Mouse (Mus musculus): ENCODE measurements around the gene Ush2a. TPM values are rescaled to one million over a fixed set of nuclear protein-coding genes. Genes with fewer than 3 reads are reported as not detected.

Gene Ush2a
- polyA plus RNA-seq, 1 experiment from 2014 or later, result 0.05 TPM

- Histone ChIP-seq H3K9ac (replicated peaks; ENCODE audit: low read length) (no peak overlapping the region), H3K4me1 (ENCODE audit: insufficient read depth, low read length) (no peaks in the 10 kb centered on the region), H3K27me3 (ENCODE audit: insufficient read depth, low read length) (no peaks in the 10 kb centered on the region), H3K9me3 (ENCODE audit: low read length) (no peaks in the 10 kb centered on the region), H3K36me3 (ENCODE audit: insufficient read depth, low read length) (no peaks in the 10 kb centered on the region), H3K4me2 (replicated peaks; ENCODE audit: low read depth, low read length) (no peak overlapping the region), H3K27ac (ENCODE audit: low read length) (no peak overlapping the region), H3K4me3 (ENCODE audit: low read length) (no peak overlapping the region)
- ATAC-seq (ENCODE audit: low FRiP score, low TSS enrichment), result no peak
- WGBS, result 57% methylated on average over 6 of the region's 6 CpGs
These were observed 166.3 kb downstream of the Ush2a start for GRCm38 (mm10) chr1:188428172-188428571.

GRCm38 (mm10) chr1:188430689-188431088 lies 168.9 kb downstream of the Ush2a start:
- Histone ChIP-seq H3K9me3 (ENCODE audit: low read length) (no peaks in the 10 kb centered on the region), H3K4me2 (replicated peaks; ENCODE audit: low read depth, low read length) (no peak overlapping the region), H3K4me3 (ENCODE audit: low read length) (no peak overlapping the region), H3K27me3 (ENCODE audit: insufficient read depth, low read length) (no peaks in the 10 kb centered on the region), H3K9ac (replicated peaks; ENCODE audit: low read length) (no peak overlapping the region), H3K4me1 (ENCODE audit: insufficient read depth, low read length) (no peaks in the 10 kb centered on the region), H3K27ac (ENCODE audit: low read length) (no peak overlapping the region), H3K36me3 (ENCODE audit: insufficient read depth, low read length) (no peaks in the 10 kb centered on the region)
- ATAC-seq (ENCODE audit: low FRiP score, low TSS enrichment), result no peak
- 58% methylated on average over 3 of the region's 3 CpGs for WGBS

- H3K4me2 ChIP-seq (replicated peaks; ENCODE audit: low read depth, low read length), result no peak overlapping the region
- no peak for ATAC-seq (ENCODE audit: low FRiP score, low TSS enrichment)
- no peak overlapping the region for H3K4me3 ChIP-seq (ENCODE audit: low read length)
- 78% methylated on average over 5 of the region's 5 CpGs for WGBS
- H3K4me1 ChIP-seq (ENCODE audit: insufficient read depth, low read length), result no peaks in the 10 kb centered on the region
- no peak overlapping the region for H3K27ac ChIP-seq (ENCODE audit: low read length)
- H3K9me3 ChIP-seq (ENCODE audit: low read length), result no peaks in the 10 kb centered on the region
- no peak overlapping the region for H3K9ac ChIP-seq (replicated peaks; ENCODE audit: low read length)
- no peaks in the 10 kb centered on the region; the same call in 1 of the 2 replicates for H3K27me3 ChIP-seq (ENCODE audit: insufficient read depth, low read length)
- no peaks in the 10 kb centered on the region for H3K36me3 ChIP-seq (ENCODE audit: insufficient read depth, low read length)
These were observed 186.1 kb downstream of the Ush2a start for GRCm38 (mm10) chr1:188447964-188448363.

DNA sequence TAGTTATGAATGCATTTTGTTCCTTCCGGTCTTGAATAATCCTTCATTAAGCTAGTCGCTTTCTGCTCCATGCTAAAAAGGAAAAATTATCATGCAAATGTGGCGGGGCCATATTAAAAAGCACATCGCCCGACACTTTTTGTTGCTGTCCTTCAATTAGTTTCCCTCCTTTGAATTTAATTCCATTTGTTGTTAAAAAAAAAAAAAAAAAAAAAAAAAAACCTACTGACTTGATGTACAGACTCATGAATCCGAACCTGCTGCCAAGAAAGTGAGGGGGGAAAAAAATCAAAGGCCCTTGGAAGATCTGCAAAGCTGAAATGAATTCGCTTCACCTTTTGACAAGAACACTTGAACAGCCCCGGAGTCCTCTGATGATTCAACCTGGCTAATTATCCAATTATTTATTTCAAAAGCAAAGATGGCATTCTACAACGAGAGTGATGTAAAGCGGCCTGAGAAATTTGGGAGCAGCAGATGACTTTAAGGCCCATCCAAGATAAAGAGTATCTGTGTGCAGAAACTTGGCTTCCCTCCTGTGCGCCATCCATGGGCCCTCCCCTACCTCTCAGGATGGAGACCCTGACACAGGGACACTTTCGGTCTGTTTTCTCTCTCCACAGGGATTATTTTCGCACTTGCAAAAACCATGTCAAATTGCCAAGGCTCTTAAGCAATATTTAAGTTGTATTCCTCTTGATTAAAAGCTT lies 194.8 kb downstream of the Ush2a start:
- no peak overlapping the region for H3K4me3 ChIP-seq (ENCODE audit: low read length)
- no peak for ATAC-seq (ENCODE audit: low FRiP score, low TSS enrichment)

DNA sequence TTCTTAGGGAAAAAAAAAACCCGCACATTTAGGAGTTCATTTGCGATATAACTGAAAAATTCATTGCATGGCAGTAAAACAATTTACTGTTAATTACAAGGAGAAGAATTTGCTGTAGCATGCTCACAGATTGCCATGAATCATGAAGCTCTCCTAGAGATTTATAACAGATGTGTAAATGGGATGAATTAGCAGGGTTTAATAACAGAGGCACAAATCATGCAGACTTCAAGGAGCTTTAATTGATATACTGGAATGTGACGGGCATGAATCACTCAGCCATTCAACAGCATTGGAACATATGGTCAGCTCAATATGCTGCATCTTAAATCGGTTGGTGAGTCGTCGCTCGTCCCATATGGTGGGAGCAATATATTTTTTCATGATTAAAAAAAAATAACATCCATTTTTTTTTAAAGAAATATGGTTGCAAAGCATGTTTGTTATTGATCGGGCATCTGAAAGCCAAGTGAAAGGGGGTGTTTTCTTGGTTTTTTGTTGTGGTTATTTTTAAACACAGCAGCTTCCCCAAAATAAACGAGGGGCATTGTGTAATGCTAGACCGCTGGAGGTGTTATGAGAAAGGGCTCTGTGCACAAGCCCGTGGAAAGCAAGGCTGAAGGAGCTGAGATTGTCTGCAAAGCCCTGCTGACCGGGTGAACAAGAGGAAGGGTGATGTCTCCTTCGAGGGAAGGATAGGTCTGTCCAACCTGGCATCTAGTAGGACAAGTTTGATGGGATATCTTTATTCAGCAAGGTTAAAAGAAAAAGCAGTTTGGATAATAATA lies 195.6 kb downstream of the Ush2a start:
- ATAC-seq (ENCODE audit: low FRiP score, low TSS enrichment), result no peak
- no peaks in the 10 kb centered on the region for H3K9me3 ChIP-seq (ENCODE audit: low read length)

More for the DNA sequence above, 194.8 kb downstream of the Ush2a start:
- Histone ChIP-seq H3K36me3 (ENCODE audit: insufficient read depth, low read length) (no peaks in the 10 kb centered on the region), H3K27me3 (ENCODE audit: insufficient read depth, low read length) (no peaks in the 10 kb centered on the region), H3K9me3 (ENCODE audit: low read length) (no peaks in the 10 kb centered on the region), H3K4me1 (ENCODE audit: insufficient read depth, low read length) (0 out of 2 replicates have a peak, but pooled peaks cover 3% of the 10 kb centered on the region), H3K4me2 (replicated peaks; ENCODE audit: low read depth, low read length) (no peak overlapping the region), H3K9ac (replicated peaks; ENCODE audit: low read length) (no peak overlapping the region), H3K27ac (ENCODE audit: low read length) (no peak overlapping the region)
- 61% methylated on average over 13 of the region's 13 CpGs for WGBS

DNA sequence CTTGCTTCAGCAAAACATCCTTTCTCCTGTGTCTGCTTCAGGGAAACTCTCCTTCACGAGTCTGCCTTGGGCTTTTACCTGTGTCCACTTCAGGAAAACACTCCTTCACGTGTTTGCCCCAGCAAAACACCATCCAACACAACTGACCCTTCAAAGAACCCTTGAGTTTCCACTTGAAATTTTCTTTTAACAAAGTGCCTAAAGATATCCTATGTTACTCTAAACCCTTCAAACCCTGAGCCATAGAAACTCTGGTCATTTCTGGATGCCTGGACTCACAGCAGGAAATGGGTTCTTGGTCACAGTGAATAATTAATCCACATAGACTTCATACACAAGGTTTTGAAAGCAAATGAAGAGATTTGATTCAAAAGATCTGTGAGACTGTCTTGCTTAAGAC lies 199.4 kb downstream of the Ush2a start:
- no peak overlapping the region for H3K4me2 ChIP-seq (replicated peaks; ENCODE audit: low read depth, low read length)
- ATAC-seq (ENCODE audit: low FRiP score, low TSS enrichment), result no peak
- H3K4me1 ChIP-seq (ENCODE audit: insufficient read depth, low read length), result 0 out of 2 replicates have a peak, but pooled peaks cover 3% of the 10 kb centered on the region
- no peaks in the 10 kb centered on the region for H3K9me3 ChIP-seq (ENCODE audit: low read length)
- H3K36me3 ChIP-seq (ENCODE audit: insufficient read depth, low read length), result no peaks in the 10 kb centered on the region
- H3K4me3 ChIP-seq (ENCODE audit: low read length), result no peak overlapping the region
- H3K27ac ChIP-seq (ENCODE audit: low read length), result no peak overlapping the region
- WGBS, result 80% methylated on average over 2 of the region's 2 CpGs
- no peaks in the 10 kb centered on the region for H3K27me3 ChIP-seq (ENCODE audit: insufficient read depth, low read length)
- H3K9ac ChIP-seq (replicated peaks; ENCODE audit: low read length), result no peak overlapping the region

More for the DNA sequence above, 195.6 kb downstream of the Ush2a start:
- Histone ChIP-seq H3K9ac (replicated peaks; ENCODE audit: low read length) (no peak overlapping the region), H3K36me3 (ENCODE audit: insufficient read depth, low read length) (no peaks in the 10 kb centered on the region), H3K4me2 (replicated peaks; ENCODE audit: low read depth, low read length) (no peak overlapping the region), H3K27me3 (ENCODE audit: insufficient read depth, low read length) (no peaks in the 10 kb centered on the region), H3K4me1 (ENCODE audit: insufficient read depth, low read length) (0 out of 2 replicates have a peak, but pooled peaks cover 3% of the 10 kb centered on the region), H3K27ac (ENCODE audit: low read length) (no peak overlapping the region), H3K4me3 (ENCODE audit: low read length) (no peak overlapping the region)
- WGBS, result 28% methylated on average over 13 of the region's 13 CpGs

GRCm38 (mm10) chr1:188464653-188465052 lies 202.8 kb downstream of the Ush2a start:
- no peak overlapping the region for H3K27ac ChIP-seq (ENCODE audit: low read length)
- no peaks in the 10 kb centered on the region for H3K36me3 ChIP-seq (ENCODE audit: insufficient read depth, low read length)
- ATAC-seq (ENCODE audit: low FRiP score, low TSS enrichment), result no peak
- no peaks in the 10 kb centered on the region for H3K27me3 ChIP-seq (ENCODE audit: insufficient read depth, low read length)
- H3K9me3 ChIP-seq (ENCODE audit: low read length), result no peaks in the 10 kb centered on the region
- no peaks in the 10 kb centered on the region for H3K4me1 ChIP-seq (ENCODE audit: insufficient read depth, low read length)
- H3K4me2 ChIP-seq (replicated peaks; ENCODE audit: low read depth, low read length), result no peak overlapping the region
- no peak overlapping the region for H3K9ac ChIP-seq (replicated peaks; ENCODE audit: low read length)
- no peak overlapping the region for H3K4me3 ChIP-seq (ENCODE audit: low read length)

DNA sequence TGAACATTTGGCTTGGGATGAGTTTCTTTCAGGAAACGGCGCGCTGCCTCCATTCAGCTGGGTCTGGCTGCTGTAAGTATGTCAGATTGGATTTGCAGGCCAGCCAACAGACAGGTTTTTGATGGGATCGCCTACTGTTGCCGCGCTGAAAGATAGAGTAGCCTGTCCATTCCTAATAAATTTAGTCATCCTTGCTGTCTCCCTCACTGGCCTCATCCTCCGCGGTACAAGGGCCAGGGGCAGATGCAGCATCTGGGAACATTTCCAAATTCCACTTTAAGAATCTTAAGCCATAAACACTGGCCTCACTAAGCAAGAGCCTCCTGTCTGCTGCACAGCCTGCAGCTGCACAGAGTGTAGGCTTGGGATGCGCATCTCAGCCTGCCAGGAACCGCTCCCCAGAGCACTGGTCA lies 206.6 kb downstream of the Ush2a start:
- Histone ChIP-seq H3K27me3 (ENCODE audit: insufficient read depth, low read length) (no peaks in the 10 kb centered on the region), H3K4me1 (ENCODE audit: insufficient read depth, low read length) (no peaks in the 10 kb centered on the region), H3K36me3 (ENCODE audit: insufficient read depth, low read length) (no peaks in the 10 kb centered on the region), H3K4me3 (ENCODE audit: low read length) (no peak overlapping the region), H3K9ac (replicated peaks; ENCODE audit: low read length) (no peak overlapping the region), H3K27ac (ENCODE audit: low read length) (no peak overlapping the region), H3K4me2 (replicated peaks; ENCODE audit: low read depth, low read length) (no peak overlapping the region), H3K9me3 (ENCODE audit: low read length) (no peaks in the 10 kb centered on the region)
- ATAC-seq (ENCODE audit: low FRiP score, low TSS enrichment), result peak; percentile 67
- WGBS, result 58% methylated on average over 10 of the region's 10 CpGs

GRCm38 (mm10) chr1:188504958-188505357 lies 243.1 kb downstream of the Ush2a start:
- Histone ChIP-seq H3K9me3 (ENCODE audit: low read length) (no peaks in the 10 kb centered on the region), H3K27ac (ENCODE audit: low read length) (no peak overlapping the region), H3K36me3 (ENCODE audit: insufficient read depth, low read length) (no peaks in the 10 kb centered on the region), H3K9ac (replicated peaks; ENCODE audit: low read length) (no peak overlapping the region), H3K4me2 (replicated peaks; ENCODE audit: low read depth, low read length) (no peak overlapping the region), H3K27me3 (ENCODE audit: insufficient read depth, low read length) (no peaks in the 10 kb centered on the region), H3K4me1 (ENCODE audit: insufficient read depth, low read length) (no peaks in the 10 kb centered on the region), H3K4me3 (ENCODE audit: low read length) (no peak overlapping the region)
- ATAC-seq (ENCODE audit: low FRiP score, low TSS enrichment), result no peak
- WGBS, result 90% methylated on average over 5 of the region's 5 CpGs

DNA sequence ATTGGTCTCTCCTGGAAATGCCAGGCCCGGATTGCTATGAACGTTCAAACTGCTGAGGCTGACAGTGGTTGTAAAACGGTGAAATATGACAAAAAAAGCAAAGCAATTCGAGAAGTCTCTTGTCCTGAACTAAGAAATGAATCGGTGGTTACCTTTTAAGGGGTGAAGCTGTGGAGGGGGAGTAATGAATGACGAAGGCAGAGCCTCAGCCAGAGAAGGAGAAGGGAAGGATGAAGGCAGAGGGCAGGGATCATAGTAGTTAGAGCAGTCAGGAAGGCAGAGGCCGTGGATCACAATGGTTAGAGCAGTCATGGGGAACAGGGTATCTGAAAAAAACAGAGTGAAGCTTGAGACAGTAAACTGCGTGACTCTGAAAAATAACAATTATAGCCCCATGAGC lies 257.0 kb downstream of the Ush2a start:
- no peaks in the 10 kb centered on the region for H3K4me1 ChIP-seq (ENCODE audit: insufficient read depth, low read length)
- peak; percentile 31; the same call in 1 of the 2 replicates for ATAC-seq (ENCODE audit: low FRiP score, low TSS enrichment)
- no peak overlapping the region for H3K4me3 ChIP-seq (ENCODE audit: low read length)
- H3K9ac ChIP-seq (replicated peaks; ENCODE audit: low read length), result no peak overlapping the region
- WGBS, result 26% methylated on average over 8 of the region's 8 CpGs
- H3K36me3 ChIP-seq (ENCODE audit: insufficient read depth, low read length), result no peaks in the 10 kb centered on the region
- H3K4me2 ChIP-seq (replicated peaks; ENCODE audit: low read depth, low read length), result no peak overlapping the region
- 0 out of 2 replicates have a peak, but pooled peaks cover 4% of the 10 kb centered on the region for H3K9me3 ChIP-seq (ENCODE audit: low read length)
- no peak overlapping the region for H3K27ac ChIP-seq (ENCODE audit: low read length)
- H3K27me3 ChIP-seq (ENCODE audit: insufficient read depth, low read length), result no peaks in the 10 kb centered on the region

Measured in kidney, embryonic 16.5 days (tissue).